Mouse (Mus musculus) natural killer cell, adult 2 months (primary cell): ENCODE measurements around the gene BC005624.

ENCODE experiments used
- DNase-seq, 2 experiments: peaks; one replicate each; pipeline ENCODE4 v3.0.0; 2022; ENCODE audit warnings: low spot score in 2 of 2

Gene BC005624

GRCm38 (mm10) chr2:30928893-30929482 is 53.0 kb downstream of the BC005624 start:
- DNase-seq = peak in 1 of 2 experiments; percentile 27

GRCm38 (mm10) chr2:30927844-30928628 is 54.0 kb downstream of the BC005624 start:
- peak; percentile 57 to 70 for DNase-seq

GRCm38 (mm10) chr2:30927151-30927781 is 54.7 kb downstream of the BC005624 start:
- DNase-seq = no peak

GRCm38 (mm10) chr2:30926381-30926780 is 55.6 kb downstream of the BC005624 start:
- DNase-seq = no peak

- DNase-seq = no peak
Measured at GRCm38 (mm10) chr2:30925181-30925580, 56.8 kb downstream of the BC005624 start.

GRCm38 (mm10) chr2:30923099-30923498 is 58.9 kb downstream of the BC005624 start:
- no peak for DNase-seq
